Mouse (Mus musculus): ENCODE data around the gene Zfp629.
A peak's percentile ranks its signal among the peaks of the same experiment; 100 is the strongest.
"Not testable (repeated sequence)": the region's sequence is repeated elsewhere in the genome, so short reads cannot be mapped to it uniquely, and the experiment has no call there.

Gene Zfp629

DNA sequence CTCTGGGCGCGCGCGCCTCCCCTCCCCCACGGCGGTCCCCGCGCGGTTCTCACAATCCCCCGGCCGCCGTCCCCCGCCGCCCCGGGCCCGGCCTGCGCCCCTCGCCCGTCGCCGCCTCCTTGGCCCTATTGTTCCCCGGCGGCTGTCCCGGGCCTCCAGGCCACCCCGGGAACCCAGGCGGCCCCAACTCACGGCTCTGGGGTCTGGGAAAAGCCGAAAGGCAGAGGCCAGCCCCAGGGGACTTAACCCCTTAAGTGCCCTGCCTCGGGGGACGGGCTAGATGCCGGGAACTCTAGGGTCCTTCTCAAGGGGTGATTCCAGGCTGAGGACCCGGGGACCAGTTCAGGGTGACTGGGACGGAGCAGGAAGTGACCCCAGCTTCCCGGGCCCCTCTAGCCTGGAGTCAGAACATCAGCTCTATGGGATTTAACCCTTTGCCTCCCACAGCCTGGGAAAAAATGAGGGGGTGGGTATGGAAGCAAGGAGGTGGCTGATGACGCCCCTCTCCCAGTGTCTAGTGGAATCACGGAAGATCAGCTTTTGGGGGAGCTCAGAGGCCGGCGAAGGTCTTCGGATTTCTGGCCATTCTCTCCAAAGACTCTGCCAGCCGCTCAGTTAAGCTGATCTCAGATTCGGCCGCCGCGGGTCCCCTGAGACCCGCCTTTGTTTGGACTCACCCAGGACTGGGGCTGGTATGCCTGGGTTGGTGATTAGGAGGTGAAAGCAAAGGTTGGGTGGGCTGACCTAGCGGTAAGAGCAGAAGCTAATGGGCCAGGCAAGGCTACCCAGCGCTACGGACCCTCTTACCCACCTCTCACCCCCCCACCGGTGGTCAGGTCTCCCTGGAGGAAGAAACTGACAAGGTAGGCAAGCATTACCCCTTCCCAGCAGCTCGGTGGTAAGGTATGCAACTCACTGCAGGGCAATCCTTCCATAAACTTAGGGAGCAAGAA, at the start of gene Zfp629:
TSS of gene Zfp629 (minus strand) at position 907 of the 953 bp plus-strand sequence.
- DNase-seq, result peak; percentile 75

DNA sequence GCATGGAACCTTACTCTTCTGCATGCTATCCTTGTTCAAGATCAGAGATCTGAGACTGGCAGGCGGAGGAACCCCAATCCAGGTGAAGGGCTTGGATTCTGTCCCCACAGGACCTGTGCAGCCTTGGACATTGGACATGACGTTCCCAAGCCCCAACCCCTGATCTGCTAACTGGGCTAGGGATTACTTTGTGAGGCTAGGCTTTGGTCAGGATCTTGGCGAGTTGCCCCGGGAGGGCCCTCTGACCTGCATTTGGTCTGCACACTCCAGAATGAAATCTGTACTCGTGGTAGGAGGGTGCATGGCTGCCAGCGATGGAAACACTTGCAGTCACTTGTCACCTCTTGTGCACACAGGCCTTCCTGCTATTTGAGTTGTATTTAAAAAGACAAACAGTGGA, 47.3 kb upstream of the Zfp629 start:
- no peak for DNase-seq

- DNase-seq, result no peak
Observed at GRCm38 (mm10) chr7:127661833-127662232, 46.2 kb upstream of the Zfp629 start.

- no peak for DNase-seq
Observed at GRCm38 (mm10) chr7:127660882-127661281, 45.3 kb upstream of the Zfp629 start.

GRCm38 (mm10) chr7:127656946-127657345, 41.3 kb upstream of the Zfp629 start:
- peak; percentile 75 for DNase-seq

DNA sequence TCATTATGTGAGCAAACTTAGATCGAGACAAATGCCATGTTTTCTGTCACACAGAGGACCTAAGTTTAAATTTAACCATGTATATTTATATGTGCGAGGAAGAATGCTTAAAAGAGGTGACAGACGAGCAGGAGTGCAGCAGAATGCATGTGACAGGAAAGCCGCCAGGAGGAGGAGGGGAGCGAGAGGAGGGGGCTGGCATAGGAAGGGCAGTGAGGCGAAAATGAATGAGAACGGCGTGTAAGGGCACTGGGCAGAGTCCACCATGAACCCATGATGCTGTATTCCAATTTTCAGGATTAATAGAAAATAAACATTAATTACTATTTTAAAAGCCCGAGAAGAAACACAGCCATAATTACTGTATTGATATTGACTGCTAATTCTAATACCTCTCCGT, 38.7 kb upstream of the Zfp629 start:
- no peak for DNase-seq

GRCm38 (mm10) chr7:127652050-127652449, 36.5 kb upstream of the Zfp629 start:
- DNase-seq, result peak; percentile 3

DNA sequence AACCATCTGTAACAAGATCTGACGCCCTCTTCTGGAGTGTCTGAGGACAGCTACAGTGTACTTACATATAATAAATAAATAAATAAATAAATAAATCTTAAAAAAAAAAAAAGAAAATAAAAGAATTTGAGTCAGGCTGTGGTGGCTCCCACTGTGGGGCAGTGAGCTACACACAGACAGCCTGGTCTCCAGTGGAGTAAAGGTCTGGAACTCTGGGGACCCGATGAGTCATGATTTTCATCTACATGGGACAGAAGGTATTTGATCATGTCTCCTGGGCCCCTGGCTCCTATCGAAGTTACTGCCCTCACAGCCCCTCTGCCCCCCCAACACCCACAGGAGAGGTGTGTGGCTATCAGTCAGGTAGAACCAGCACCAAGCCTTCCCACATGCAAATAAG, 36.0 kb upstream of the Zfp629 start:
- DNase-seq, result no peak

DNA sequence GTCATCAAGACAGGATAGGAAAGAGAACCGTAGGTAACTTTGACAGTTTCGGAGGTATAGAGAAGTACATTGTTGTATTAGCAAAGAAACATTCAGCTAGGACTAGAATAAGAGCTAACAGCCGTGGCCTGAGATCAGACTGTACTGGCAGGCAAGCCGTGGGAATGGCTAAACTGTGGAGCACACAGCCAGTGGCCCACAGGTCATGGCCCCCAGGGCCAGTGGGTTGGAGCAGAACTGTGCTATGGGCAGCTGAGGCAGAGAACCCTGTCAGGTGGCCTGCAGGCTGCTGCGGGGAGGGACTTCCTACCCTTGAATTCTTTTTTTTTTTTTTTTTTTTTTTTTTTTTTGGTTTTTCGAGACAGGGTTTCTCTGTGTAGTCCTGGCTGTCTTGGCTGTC, 33.6 kb upstream of the Zfp629 start:
- DNase-seq, result no peak

GRCm38 (mm10) chr7:127648516-127649201, 33.1 kb upstream of the Zfp629 start:
- no peak for DNase-seq

DNA sequence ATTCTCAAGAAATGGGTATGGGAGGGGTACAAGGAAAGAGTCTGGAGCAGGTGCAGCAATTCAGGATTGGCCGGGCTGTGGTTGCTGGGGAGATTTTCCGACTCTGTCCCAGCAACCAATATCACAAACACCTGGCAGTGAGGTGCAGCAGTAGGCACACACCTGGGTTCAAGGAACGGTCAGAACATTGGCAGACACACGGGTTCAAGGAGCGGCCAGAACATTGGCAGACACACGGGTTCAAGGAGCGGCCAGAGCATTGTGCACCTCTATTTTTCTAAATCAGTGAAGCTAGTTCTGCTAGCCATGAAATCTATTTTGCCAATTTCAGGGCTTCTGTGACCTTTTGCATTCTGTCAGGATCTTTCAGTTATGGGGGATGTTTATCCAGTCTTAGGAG, 32.0 kb upstream of the Zfp629 start:
- not testable (repeated sequence) for DNase-seq

DNA sequence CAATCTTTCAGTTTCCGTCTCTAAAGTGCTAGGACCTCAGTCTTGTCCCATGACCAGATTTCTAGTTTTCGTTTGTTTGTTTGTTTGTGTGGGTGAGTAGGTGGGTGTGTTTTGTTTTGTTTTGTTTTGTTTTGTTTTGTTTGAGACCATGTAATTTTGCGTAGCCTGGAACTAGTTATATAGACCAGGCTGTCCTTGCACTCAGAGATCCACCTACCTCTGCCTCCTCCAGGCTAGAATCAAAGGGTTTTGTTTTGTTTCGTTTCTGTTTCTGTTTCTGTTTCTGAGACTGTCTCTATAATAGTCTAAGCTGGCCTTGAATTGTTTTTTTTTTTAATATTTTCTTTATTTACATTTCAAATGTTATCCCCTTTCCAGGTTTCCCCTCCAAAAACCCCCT, 30.8 kb upstream of the Zfp629 start:
- no peak for DNase-seq

- no peak for DNase-seq
Observed at GRCm38 (mm10) chr7:127642254-127642653, 26.7 kb upstream of the Zfp629 start.

DNA sequence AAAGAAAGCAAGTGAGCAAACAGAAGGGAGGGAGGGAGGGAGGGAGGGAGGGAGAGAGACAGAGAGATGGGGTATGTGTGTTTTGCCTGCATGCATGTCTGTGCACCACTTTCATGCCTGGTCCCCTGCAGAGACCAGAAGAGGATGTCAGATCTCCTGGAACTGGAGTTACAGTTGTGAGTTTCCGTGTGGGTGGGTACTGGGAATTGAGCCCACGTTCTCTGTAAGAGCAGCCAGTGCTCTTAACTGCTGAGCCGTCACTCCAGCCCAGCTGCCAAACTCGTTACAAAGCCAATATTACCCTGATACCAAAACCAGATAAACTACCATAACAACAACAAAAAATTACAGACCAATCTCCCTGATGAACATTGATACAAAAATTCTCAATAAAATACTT, 25.7 kb upstream of the Zfp629 start:
- DNase-seq, result no peak

DNA sequence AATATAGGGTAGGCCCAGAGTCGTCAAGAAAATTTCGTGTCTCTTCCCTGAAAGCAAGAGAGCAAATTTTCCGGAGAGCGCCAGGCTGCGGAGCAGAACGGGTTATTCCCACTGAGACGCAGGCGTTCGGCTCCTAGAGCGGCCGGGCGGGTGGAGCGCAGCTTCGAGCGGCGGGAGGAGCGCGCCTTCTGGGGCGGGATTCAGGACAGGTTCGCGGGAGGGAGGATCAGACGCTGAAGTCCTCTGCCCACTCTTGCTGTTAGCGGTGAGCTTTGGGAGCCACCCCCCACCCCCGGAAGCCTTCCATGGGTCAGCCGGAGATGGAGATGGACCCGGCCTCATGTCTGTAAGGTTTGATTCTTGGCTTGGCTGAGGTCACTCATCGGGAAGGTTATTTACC, 21.4 kb upstream of the Zfp629 start:
- peak; percentile 83 for DNase-seq

DNA sequence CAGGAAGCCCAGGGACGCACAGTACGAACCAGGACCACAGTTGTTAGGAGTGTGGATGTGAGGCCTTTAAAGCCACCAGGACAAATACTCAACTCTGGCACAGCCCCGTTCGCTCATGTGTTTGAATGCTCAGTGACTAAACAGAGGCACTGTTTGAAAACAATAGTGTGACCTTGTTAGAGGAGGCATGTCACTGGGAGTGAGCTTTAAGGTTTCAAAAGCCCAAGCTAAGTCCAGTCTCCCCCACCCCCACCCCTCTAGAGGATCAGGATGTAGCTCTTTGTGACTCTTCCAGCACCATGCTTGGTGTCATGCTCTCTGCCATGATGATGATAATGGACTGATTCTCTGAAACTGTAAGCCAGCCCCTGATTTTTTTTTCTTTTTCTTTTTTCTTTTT, 15.8 kb upstream of the Zfp629 start:
- no peak for DNase-seq

GRCm38 (mm10) chr7:127628646-127629045, 13.0 kb upstream of the Zfp629 start:
- no peak for DNase-seq

DNA sequence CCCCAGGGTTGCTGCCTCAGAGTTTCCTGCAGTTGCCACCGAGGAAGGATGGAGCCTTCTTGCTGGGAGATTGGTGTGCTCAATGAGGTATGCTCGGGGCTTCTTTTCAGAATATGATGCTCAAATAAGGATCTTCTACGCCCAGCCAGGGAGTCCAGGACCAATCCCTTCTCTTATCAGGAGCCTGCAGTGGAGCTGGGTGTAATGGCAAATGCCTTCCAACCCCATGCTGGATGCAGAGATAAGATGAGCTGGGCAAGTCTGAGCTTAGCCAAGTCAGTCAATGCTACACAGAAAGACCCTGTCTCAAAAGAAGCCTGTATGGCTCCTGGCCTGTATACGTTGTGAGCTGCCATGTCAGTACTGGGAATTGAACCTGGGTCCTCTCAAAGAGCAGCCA, 10.9 kb upstream of the Zfp629 start:
- no peak for DNase-seq

DNA sequence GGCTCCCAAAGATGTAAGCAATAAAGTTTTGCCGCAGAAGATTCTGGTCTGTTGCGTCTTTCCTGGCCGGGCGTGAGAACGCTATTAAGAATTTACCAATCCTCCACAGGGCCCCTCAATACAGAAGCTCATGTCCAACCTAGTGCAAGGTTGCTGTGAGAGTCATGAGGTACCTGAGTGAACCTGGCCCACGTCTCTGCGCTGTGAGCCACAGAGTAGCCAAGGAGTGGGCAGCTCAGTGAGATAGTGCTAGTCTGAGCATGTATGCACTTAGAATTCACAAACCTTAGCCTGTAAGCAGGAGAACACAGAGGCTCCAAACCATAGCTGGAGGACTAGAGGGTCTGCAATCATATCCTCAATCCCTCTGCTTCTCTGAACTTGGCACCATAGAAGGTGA, 10.4 kb upstream of the Zfp629 start:
- no peak for DNase-seq

DNA sequence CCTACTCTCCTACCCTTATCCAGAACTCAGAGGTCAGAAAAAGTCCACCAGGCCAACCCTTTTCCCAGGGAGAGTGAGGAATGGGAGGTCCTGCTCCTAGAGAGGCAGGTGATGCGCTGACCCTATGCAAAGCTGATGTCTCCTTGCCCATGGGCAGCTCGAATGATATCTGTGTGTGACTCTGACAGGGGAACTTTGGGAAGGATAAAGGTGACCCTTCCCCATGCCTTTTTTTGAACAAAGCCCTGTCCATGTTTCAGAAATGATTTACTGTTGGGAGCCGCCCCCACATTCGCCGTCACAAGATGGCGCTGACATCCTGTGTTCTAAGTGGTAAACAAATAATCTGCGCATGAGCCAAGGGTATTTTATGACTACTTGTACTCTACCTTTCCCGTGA, 2.8 kb upstream of the Zfp629 start:
- DNase-seq, result not testable (repeated sequence)

- DNase-seq, result no peak
Observed at GRCm38 (mm10) chr7:127617962-127618361, 2.4 kb upstream of the Zfp629 start.

DNA sequence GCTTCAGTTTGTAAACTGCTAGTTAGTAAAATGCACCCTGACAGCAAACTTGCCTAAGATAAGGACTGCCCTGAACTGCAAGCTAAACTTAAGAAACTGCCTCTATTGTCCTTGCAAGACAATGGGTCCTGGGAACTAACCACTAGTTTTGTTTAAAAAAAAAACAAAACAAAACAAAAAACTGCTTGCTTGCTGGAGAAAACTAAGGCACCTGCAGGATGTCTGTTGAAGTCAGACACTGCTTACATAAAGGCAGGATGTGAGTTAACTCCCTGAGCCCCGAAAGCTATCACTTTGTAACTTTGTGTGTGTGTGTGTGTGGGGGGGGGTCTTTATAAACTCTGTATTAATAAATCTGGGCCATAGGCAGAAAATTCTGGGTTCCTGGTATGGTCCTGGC, 1.3 kb upstream of the Zfp629 start:
- DNase-seq, result no peak

- no peak for DNase-seq
Observed at GRCm38 (mm10) chr7:127616336-127616735, 739 bp upstream of the Zfp629 start.

- peak; percentile 44 for DNase-seq
Observed at GRCm38 (mm10) chr7:127614511-127614890, 1.1 kb downstream of the Zfp629 start.
